Mouse (Mus musculus): ENCODE measurements around the gene Tsn. TPM values are rescaled to one million over a fixed set of nuclear protein-coding genes. Genes with fewer than 3 reads are reported as not detected.

Tsn gene
- total and polyA plus RNA-seq, 3 experiments = 22.1 to 188 (median 184) TPM

GRCm38 (mm10) chr1:118334749-118335713 is 23.5 kb upstream of the Tsn start:
- TF ChIP-seq TAL1 (conservative IDR thresholded peaks at IDR 0.05; ENCODE audit: low read depth, low read length) (no peak), POLR2AphosphoS5 (IDR thresholded peaks at IDR 0.05; ENCODE audit: insufficient replicate concordance, low read depth, low read length) (peak; percentile 86; the same call in 1 of the 2 replicates)
- Histone ChIP-seq H3K9me3 (replicated peaks) (no peaks in the 10 kb centered on the region), H3K4me1 (ENCODE audit: insufficient read depth, low read depth, low read length) (peaks cover 10% of the 10 kb centered on the region), H3K4me3 (ENCODE audit: low read depth, low read length) (no peak overlapping the region), H3K36me3 (replicated peaks) (peaks cover 72% of the 10 kb centered on the region), H3K27me3 (ENCODE audit: insufficient read depth, low read length) (no peaks in the 10 kb centered on the region)
- ATAC-seq (ENCODE audit: extremely low read depth, insufficient number of reproducible peaks, low FRiP score, poor library complexity, severe bottlenecking) = no peak
- no peak for DNase-seq (ENCODE audit: low spot score)

GRCm38 (mm10) chr1:118321661-118322201 is 10.2 kb upstream of the Tsn start, which contains the start of gene Nifk:
TSS of gene Nifk (plus strand) at chr1:118321839.
- TF ChIP-seq CTCF (IDR thresholded peaks at IDR 0.05; ENCODE audit: low read depth, low read length) (peak; percentile 34; the same call in 1 of the 2 replicates), GATA2 (IDR thresholded peaks at IDR 0.05; ENCODE audit: borderline replicate concordance, low read depth, low read length) (no peak), TAL1 (conservative IDR thresholded peaks at IDR 0.05; ENCODE audit: low read depth, low read length) (no peak), GATA1 (IDR thresholded peaks at IDR 0.05; ENCODE audit: borderline replicate concordance, low read length) (no peak), POLR2AphosphoS5 (IDR thresholded peaks at IDR 0.05; ENCODE audit: insufficient replicate concordance, low read depth, low read length) (no peak)
- H3K4me3 ChIP-seq (ENCODE audit: low read depth, low read length) = peak within 1 kb of the TSS; percentile 78
- DNase-seq (ENCODE audit: low spot score) = peak; percentile 97
- peaks cover 40% of the 10 kb centered on the region for H3K36me3 ChIP-seq (replicated peaks)
- ATAC-seq (ENCODE audit: extremely low read depth, insufficient number of reproducible peaks, low FRiP score, poor library complexity, severe bottlenecking) = peak; percentile 86
- H3K27me3 ChIP-seq (ENCODE audit: insufficient read depth, low read length) = peaks cover 7% of the 10 kb centered on the region
- no peaks in the 10 kb centered on the region for H3K9me3 ChIP-seq (replicated peaks)
- H3K4me1 ChIP-seq (ENCODE audit: insufficient read depth, low read depth, low read length) = peaks cover 46% of the 10 kb centered on the region

- DNase-seq (ENCODE audit: low spot score) (peak; percentile 54), ATAC-seq (ENCODE audit: extremely low read depth, insufficient number of reproducible peaks, low FRiP score, poor library complexity, severe bottlenecking) (no peak)
- no peak for TF ChIP-seq GATA2 (IDR thresholded peaks at IDR 0.05; ENCODE audit: borderline replicate concordance, low read depth, low read length)
- TF ChIP-seq POLR2AphosphoS5 (IDR thresholded peaks at IDR 0.05; ENCODE audit: insufficient replicate concordance, low read depth, low read length) = no peak
- peak; percentile 61 for TF ChIP-seq CTCF (IDR thresholded peaks at IDR 0.05; ENCODE audit: low read depth, low read length)
- TF ChIP-seq GATA1 (IDR thresholded peaks at IDR 0.05; ENCODE audit: borderline replicate concordance, low read length) = no peak
- TF ChIP-seq TAL1 (conservative IDR thresholded peaks at IDR 0.05; ENCODE audit: low read depth, low read length) = no peak
- Histone ChIP-seq H3K9me3 (replicated peaks) (no peaks in the 10 kb centered on the region), H3K36me3 (replicated peaks) (peaks cover 31% of the 10 kb centered on the region), H3K4me3 (ENCODE audit: low read depth, low read length) (no peak overlapping the region), H3K4me1 (ENCODE audit: insufficient read depth, low read depth, low read length) (peaks cover 41% of the 10 kb centered on the region), H3K27me3 (ENCODE audit: insufficient read depth, low read length) (peaks cover 7% of the 10 kb centered on the region)
Observed at GRCm38 (mm10) chr1:118320696-118321095, 9.2 kb upstream of the Tsn start.

- Histone ChIP-seq H3K4me3 (ENCODE audit: low read depth, low read length) (peak overlapping the region; percentile 76), H3K27me3 (ENCODE audit: insufficient read depth, low read length) (no peaks in the 10 kb centered on the region; the same call in 1 of the 2 replicates), H3K4me1 (ENCODE audit: insufficient read depth, low read depth, low read length) (peaks cover 18% of the 10 kb centered on the region), H3K9me3 (replicated peaks) (no peaks in the 10 kb centered on the region), H3K36me3 (replicated peaks) (peaks cover 22% of the 10 kb centered on the region)
- DNase-seq (ENCODE audit: low spot score) (peak; percentile 97), ATAC-seq (ENCODE audit: extremely low read depth, insufficient number of reproducible peaks, low FRiP score, poor library complexity, severe bottlenecking) (peak; percentile 91)
- TF ChIP-seq CTCF (IDR thresholded peaks at IDR 0.05; ENCODE audit: low read depth, low read length) = no peak
- TF ChIP-seq GATA2 (IDR thresholded peaks at IDR 0.05; ENCODE audit: borderline replicate concordance, low read depth, low read length) = no peak
- TF ChIP-seq GATA1 (IDR thresholded peaks at IDR 0.05; ENCODE audit: borderline replicate concordance, low read length) = no peak
- no peak for TF ChIP-seq TAL1 (conservative IDR thresholded peaks at IDR 0.05; ENCODE audit: low read depth, low read length)
- no peak for TF ChIP-seq POLR2AphosphoS5 (IDR thresholded peaks at IDR 0.05; ENCODE audit: insufficient replicate concordance, low read depth, low read length)
Observed at GRCm38 (mm10) chr1:118310780-118311621, 538 bp downstream of the Tsn start.

GRCm38 (mm10) chr1:118297719-118298118 is 13.8 kb downstream of the Tsn start:
- Histone ChIP-seq H3K27me3 (ENCODE audit: insufficient read depth, low read length) (no peaks in the 10 kb centered on the region), H3K4me3 (ENCODE audit: low read depth, low read length) (no peak overlapping the region), H3K9me3 (replicated peaks) (no peaks in the 10 kb centered on the region), H3K4me1 (ENCODE audit: insufficient read depth, low read depth, low read length) (no peaks in the 10 kb centered on the region), H3K36me3 (replicated peaks) (peaks cover 96% of the 10 kb centered on the region)
- DNase-seq (ENCODE audit: low spot score) (no peak), ATAC-seq (ENCODE audit: extremely low read depth, insufficient number of reproducible peaks, low FRiP score, poor library complexity, severe bottlenecking) (no peak)
- TF ChIP-seq CTCF (IDR thresholded peaks at IDR 0.05; ENCODE audit: low read depth, low read length) = no peak
- no peak for TF ChIP-seq POLR2AphosphoS5 (IDR thresholded peaks at IDR 0.05; ENCODE audit: insufficient replicate concordance, low read depth, low read length)
- TF ChIP-seq GATA2 (IDR thresholded peaks at IDR 0.05; ENCODE audit: borderline replicate concordance, low read depth, low read length) = no peak
- no peak for TF ChIP-seq TAL1 (conservative IDR thresholded peaks at IDR 0.05; ENCODE audit: low read depth, low read length)
- TF ChIP-seq GATA1 (IDR thresholded peaks at IDR 0.05; ENCODE audit: borderline replicate concordance, low read length) = no peak
